Mouse (Mus musculus): ENCODE measurements around the gene 4930518I15Rik. TPM values are rescaled to one million over a fixed set of nuclear protein-coding genes. Genes with fewer than 3 reads are reported as not detected.

Gene 4930518I15Rik
- polyA plus RNA-seq, 1 experiment from 2014 or later = 4.1 TPM

DNA sequence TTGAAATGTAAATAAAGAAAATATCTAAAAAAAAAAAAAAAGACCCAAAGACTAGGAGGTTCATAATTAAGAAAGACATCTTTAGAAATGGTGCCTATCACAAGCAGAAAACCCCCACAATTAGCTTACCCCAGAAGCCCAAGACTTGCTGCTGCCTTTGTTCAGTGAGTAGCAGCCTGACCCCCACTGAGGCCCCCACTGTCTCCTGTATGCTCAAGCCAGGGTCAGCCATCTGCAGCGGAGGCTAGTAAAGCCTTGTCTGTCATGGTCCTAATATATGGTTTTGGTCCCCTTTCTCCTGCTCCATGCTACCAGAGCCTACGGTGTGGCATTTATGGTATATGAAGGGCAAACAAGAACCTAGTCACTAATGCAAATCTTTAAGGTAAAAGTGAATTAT lies 43.6 kb upstream of the 4930518I15Rik start:
- TF ChIP-seq EP300 (IDR thresholded peaks at IDR 0.05) = no peak
- no peak for TF ChIP-seq CTCF (IDR thresholded peaks at IDR 0.05)
- WGBS = 75% methylated on average over 2 of the region's 2 CpGs
- Histone ChIP-seq H3K9ac (replicated peaks; ENCODE audit: low read depth) (no peak overlapping the region), H3K27me3 (replicated peaks; ENCODE audit: insufficient read depth, low read length) (no peaks in the 10 kb centered on the region), H3K27ac (ENCODE audit: low read length) (no peak overlapping the region), H3K36me3 (ENCODE audit: insufficient read depth, low read length) (no peaks in the 10 kb centered on the region), H3K9me3 (ENCODE audit: low read length) (no peaks in the 10 kb centered on the region), H3K4me3 (ENCODE audit: low read depth, low read length) (no peak overlapping the region), H3K4me2 (replicated peaks; ENCODE audit: low read depth, low read length) (no peak overlapping the region), H3K4me1 (ENCODE audit: insufficient read depth, low read depth, low read length) (no peaks in the 10 kb centered on the region)
- no peak for DNase-seq (ENCODE audit: low spot score)
- ATAC-seq = no peak

GRCm38 (mm10) chr2:156899184-156899583 lies 41.4 kb upstream of the 4930518I15Rik start:
- TF ChIP-seq CTCF (IDR thresholded peaks at IDR 0.05) (no peak), EP300 (IDR thresholded peaks at IDR 0.05) (no peak)
- Histone ChIP-seq H3K27ac (ENCODE audit: low read length) (no peak overlapping the region), H3K4me1 (ENCODE audit: insufficient read depth, low read depth, low read length) (no peaks in the 10 kb centered on the region), H3K9me3 (ENCODE audit: low read length) (no peaks in the 10 kb centered on the region), H3K9ac (replicated peaks; ENCODE audit: low read depth) (no peak overlapping the region), H3K36me3 (ENCODE audit: insufficient read depth, low read length) (no peaks in the 10 kb centered on the region), H3K27me3 (replicated peaks; ENCODE audit: insufficient read depth, low read length) (no peaks in the 10 kb centered on the region), H3K4me3 (ENCODE audit: low read depth, low read length) (no peak overlapping the region), H3K4me2 (replicated peaks; ENCODE audit: low read depth, low read length) (no peak overlapping the region)
- DNase-seq (ENCODE audit: low spot score) (no peak), ATAC-seq (no peak)
- WGBS = 56% methylated on average over 4 of the region's 4 CpGs

DNA sequence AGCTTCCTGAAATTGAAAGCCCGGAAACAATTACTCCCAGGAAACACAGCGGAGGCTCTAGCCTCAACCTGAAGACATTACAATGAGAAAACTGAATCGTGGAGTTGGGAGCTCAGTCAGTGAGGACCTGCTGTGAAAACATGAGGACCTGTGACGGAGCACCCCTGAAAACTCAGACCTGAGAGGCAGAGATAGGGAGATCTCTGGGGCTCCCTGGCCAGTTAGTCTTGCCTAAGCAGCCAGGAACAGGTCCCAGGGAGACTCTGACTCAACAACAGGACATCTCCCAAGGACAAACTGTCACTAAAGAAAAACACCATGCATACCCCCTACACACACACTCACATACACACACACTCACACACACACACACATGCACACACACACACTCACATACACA lies 40.6 kb upstream of the 4930518I15Rik start:
- 45% methylated on average over 4 of the region's 4 CpGs for WGBS
- Histone ChIP-seq H3K27ac (ENCODE audit: low read length) (no peak overlapping the region), H3K27me3 (replicated peaks; ENCODE audit: insufficient read depth, low read length) (no peaks in the 10 kb centered on the region), H3K4me3 (ENCODE audit: low read depth, low read length) (no peak overlapping the region), H3K4me1 (ENCODE audit: insufficient read depth, low read depth, low read length) (no peaks in the 10 kb centered on the region), H3K9me3 (ENCODE audit: low read length) (no peaks in the 10 kb centered on the region), H3K9ac (replicated peaks; ENCODE audit: low read depth) (no peak overlapping the region), H3K4me2 (replicated peaks; ENCODE audit: low read depth, low read length) (no peak overlapping the region), H3K36me3 (ENCODE audit: insufficient read depth, low read length) (no peaks in the 10 kb centered on the region)
- no peak for ATAC-seq
- DNase-seq (ENCODE audit: low spot score) = no peak
- TF ChIP-seq CTCF (IDR thresholded peaks at IDR 0.05) = no peak

- no peak overlapping the region for H3K27ac ChIP-seq (ENCODE audit: low read length)
Observed at GRCm38 (mm10) chr2:156897034-156897433, 39.3 kb upstream of the 4930518I15Rik start.

GRCm38 (mm10) chr2:156896384-156896914 lies 38.7 kb upstream of the 4930518I15Rik start:
- Histone ChIP-seq H3K36me3 (ENCODE audit: insufficient read depth, low read length) (no peaks in the 10 kb centered on the region), H3K4me2 (replicated peaks; ENCODE audit: low read depth, low read length) (no peak overlapping the region), H3K27ac (ENCODE audit: low read length) (no peak overlapping the region), H3K9me3 (ENCODE audit: low read length) (no peaks in the 10 kb centered on the region), H3K4me1 (ENCODE audit: insufficient read depth, low read depth, low read length) (no peaks in the 10 kb centered on the region), H3K4me3 (ENCODE audit: low read depth, low read length) (no peak overlapping the region), H3K27me3 (replicated peaks; ENCODE audit: insufficient read depth, low read length) (no peaks in the 10 kb centered on the region), H3K9ac (replicated peaks; ENCODE audit: low read depth) (no peak overlapping the region)
- no peak for TF ChIP-seq EP300 (IDR thresholded peaks at IDR 0.05)
- TF ChIP-seq CTCF (IDR thresholded peaks at IDR 0.05) = no peak
- DNase-seq (ENCODE audit: low spot score) (no peak), ATAC-seq (no peak)
- WGBS = 41% methylated on average over 9 of the region's 9 CpGs

More at GRCm38 (mm10) chr2:156897034-156897433, 39.3 kb upstream of the 4930518I15Rik start:
- Histone ChIP-seq H3K36me3 (ENCODE audit: insufficient read depth, low read length) (no peaks in the 10 kb centered on the region), H3K4me2 (replicated peaks; ENCODE audit: low read depth, low read length) (no peak overlapping the region), H3K9ac (replicated peaks; ENCODE audit: low read depth) (no peak overlapping the region), H3K4me3 (ENCODE audit: low read depth, low read length) (no peak overlapping the region), H3K9me3 (ENCODE audit: low read length) (no peaks in the 10 kb centered on the region), H3K4me1 (ENCODE audit: insufficient read depth, low read depth, low read length) (no peaks in the 10 kb centered on the region), H3K27me3 (replicated peaks; ENCODE audit: insufficient read depth, low read length) (no peaks in the 10 kb centered on the region)
- DNase-seq (ENCODE audit: low spot score) (no peak), ATAC-seq (no peak)
- TF ChIP-seq EP300 (IDR thresholded peaks at IDR 0.05) = no peak
- no peak for TF ChIP-seq CTCF (IDR thresholded peaks at IDR 0.05)
- 80% methylated on average over 9 of the region's 9 CpGs for WGBS

- Histone ChIP-seq H3K4me3 (ENCODE audit: low read depth, low read length) (no peak overlapping the region), H3K36me3 (ENCODE audit: insufficient read depth, low read length) (no peaks in the 10 kb centered on the region), H3K27ac (ENCODE audit: low read length) (no peak overlapping the region), H3K27me3 (replicated peaks; ENCODE audit: insufficient read depth, low read length) (no peaks in the 10 kb centered on the region), H3K9me3 (ENCODE audit: low read length) (no peaks in the 10 kb centered on the region), H3K4me1 (ENCODE audit: insufficient read depth, low read depth, low read length) (no peaks in the 10 kb centered on the region), H3K9ac (replicated peaks; ENCODE audit: low read depth) (no peak overlapping the region), H3K4me2 (replicated peaks; ENCODE audit: low read depth, low read length) (no peak overlapping the region)
- 42% methylated on average over 15 of the region's 15 CpGs for WGBS
- peak; percentile 57 for DNase-seq (ENCODE audit: low spot score)
- ATAC-seq = peak; percentile 53
- no peak for TF ChIP-seq EP300 (IDR thresholded peaks at IDR 0.05)
- no peak for TF ChIP-seq CTCF (IDR thresholded peaks at IDR 0.05)
Observed at GRCm38 (mm10) chr2:156894496-156895265, 36.9 kb upstream of the 4930518I15Rik start.
